Mouse (Mus musculus) olfactory bulb, adult 2 months (tissue): Measurements from ENCODE around the gene Cxcl2.

ENCODE experiments used
- CTCF ChIP-seq: fragments of 200-500 bp; IDR thresholded peaks from 2 replicates; pipeline ENCODE4 v1.5.1; 2012; ENCODE audit warnings: low read depth, mild to moderate bottlenecking, low read length, moderate library complexity; ENCODE audit not compliant: insufficient read depth
- POLR2A ChIP-seq: fragments of 200-500 bp; IDR thresholded peaks from 2 replicates; pipeline ENCODE4 v1.6.1; 2012; ENCODE audit warnings: mild to moderate bottlenecking, low read depth, low read length, moderate library complexity; ENCODE audit not compliant: insufficient read depth

DNA sequence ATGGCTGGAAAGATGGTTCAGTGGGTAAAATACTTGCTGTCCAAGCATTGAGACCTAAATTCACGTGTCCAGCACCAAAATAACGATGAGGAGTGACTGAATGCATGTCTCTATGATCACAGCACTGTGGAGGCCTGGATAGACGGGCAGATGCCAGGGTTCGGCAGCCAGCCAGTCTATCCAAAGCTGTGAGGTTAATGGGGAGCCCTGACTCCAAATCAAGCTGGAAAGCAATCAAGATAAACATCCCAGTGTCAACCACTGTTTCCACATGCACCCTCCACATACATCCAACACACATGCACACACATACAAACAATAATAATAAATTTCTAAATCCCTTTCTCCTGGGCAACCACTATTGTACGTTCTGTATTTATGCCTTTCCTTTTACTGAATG is 15.0 kb upstream of the Cxcl2 start:
- TF ChIP-seq CTCF: no peak
- no peak for TF ChIP-seq POLR2A
